Mouse (Mus musculus) spleen, postnatal 10 days (tissue): ENCODE results near the gene Epor.
A peak's percentile ranks its signal among the peaks of the same experiment; 100 is the strongest.

Experiments
- DNase-seq, 2 experiments: peaks; one replicate each; pipeline ENCODE4 v3.0.0; 2021 to 2022; ENCODE audit warnings: low spot score in 2 of 2

The Epor gene

GRCm38 (mm10) chr9:21968883-21969282 lies 5.6 kb upstream of the Epor start:
- no peak for DNase-seq

GRCm38 (mm10) chr9:21962416-21963059 lies 768 bp downstream of the Epor start:
- peak; percentile 87 to 97 for DNase-seq

GRCm38 (mm10) chr9:21962010-21962409 lies 1.3 kb downstream of the Epor start:
- no peak for DNase-seq

GRCm38 (mm10) chr9:21961366-21961980 lies 1.8 kb downstream of the Epor start:
- DNase-seq = peak; percentile 48 to 56

- DNase-seq = no peak
These were observed 2.6 kb downstream of the Epor start for GRCm38 (mm10) chr9:21960558-21961208.

GRCm38 (mm10) chr9:21960135-21960534 lies 3.2 kb downstream of the Epor start:
- DNase-seq = no peak

- no peak for DNase-seq
These were observed 4.1 kb downstream of the Epor start for GRCm38 (mm10) chr9:21959244-21959643.

GRCm38 (mm10) chr9:21958372-21958771 lies 4.9 kb downstream of the Epor start:
- DNase-seq = peak in 1 of 2 experiments; percentile 58

- DNase-seq = peak; percentile 98 to 99
These were observed 7.6 kb downstream of the Epor start, which contains the start of gene Swsap1 for GRCm38 (mm10) chr9:21955570-21956281. Swsap1 (plus strand) TSS chr9:21955755.

- DNase-seq = no peak
These were observed 8.1 kb downstream of the Epor start for GRCm38 (mm10) chr9:21955225-21955569.

- DNase-seq = no peak
These were observed 8.7 kb downstream of the Epor start for GRCm38 (mm10) chr9:21954635-21955034.

GRCm38 (mm10) chr9:21953600-21953999 lies 9.7 kb downstream of the Epor start:
- DNase-seq = no peak

- peak in 1 of 2 experiments; percentile 52 for DNase-seq
These were observed 11.3 kb downstream of the Epor start for GRCm38 (mm10) chr9:21951977-21952376.

- peak; percentile 83 to 85 for DNase-seq
These were observed 13.0 kb downstream of the Epor start for GRCm38 (mm10) chr9:21950322-21950721.

- no peak for DNase-seq
These were observed 14.5 kb downstream of the Epor start for GRCm38 (mm10) chr9:21948790-21949189.

- DNase-seq = no peak
These were observed 15.2 kb downstream of the Epor start for GRCm38 (mm10) chr9:21948146-21948545.

GRCm38 (mm10) chr9:21947540-21948130 lies 15.7 kb downstream of the Epor start:
- DNase-seq = no peak

- no peak for DNase-seq
These were observed 19.0 kb downstream of the Epor start for GRCm38 (mm10) chr9:21944267-21944666.

- no peak for DNase-seq
These were observed 19.7 kb downstream of the Epor start for GRCm38 (mm10) chr9:21943638-21944037.

GRCm38 (mm10) chr9:21943046-21943445 lies 20.3 kb downstream of the Epor start:
- no peak for DNase-seq

GRCm38 (mm10) chr9:21938234-21938855 lies 25.0 kb downstream of the Epor start:
- DNase-seq = no peak
